Mouse (Mus musculus) heart, embryonic 11.5 days (tissue): ENCODE results near the gene Iffo2. TPM values are rescaled to one million over a fixed set of nuclear protein-coding genes. Genes with fewer than 3 reads are reported as not detected.

Source experiments
- ATAC-seq: fragments of 200-750 bp; cut with Nextera tagmentation; replicated peaks from 2 replicates; pipeline ENCODE4 v1.8.0; 2017; ENCODE audit warnings: moderate library complexity; ENCODE audit not compliant: insufficient number of reproducible peaks, low FRiP score, low TSS enrichment
- H3K27ac ChIP-seq: fragments of 300-500 bp; sonication (generic); 2 replicates; pipeline ENCODE4 v1.5.1; 2014; ENCODE audit warnings: mild to moderate bottlenecking, low read depth, low read length
- H3K27me3 ChIP-seq: fragments of 300-500 bp; sonication (generic); 2 replicates; pipeline ENCODE4 v1.6.1; 2014; ENCODE audit warnings: mild to moderate bottlenecking, low read length, mixed read lengths; ENCODE audit not compliant: control insufficient read depth, insufficient read depth
- H3K36me3 ChIP-seq: fragments of 300-500 bp; sonication (generic); 2 replicates; pipeline ENCODE4 v1.6.1; 2014; ENCODE audit warnings: mild to moderate bottlenecking, low read length, moderate library complexity, mixed read lengths; ENCODE audit not compliant: control insufficient read depth, insufficient read depth
- H3K4me1 ChIP-seq: fragments of 300-500 bp; sonication (generic); 2 replicates; pipeline ENCODE4 v1.6.1; 2014; ENCODE audit warnings: low read length; ENCODE audit not compliant: control insufficient read depth, insufficient read depth
- H3K4me2 ChIP-seq: fragments of 300-500 bp; sonication (generic); 2 replicates; pipeline ENCODE4 v1.6.1; 2014; ENCODE audit warnings: mild to moderate bottlenecking, moderate library complexity
- H3K4me3 ChIP-seq: fragments of 300-500 bp; sonication (generic); 2 replicates; pipeline ENCODE4 v1.5.1; 2014; ENCODE audit warnings: low read depth, low read length
- H3K9ac ChIP-seq: fragments of 300-500 bp; sonication (generic); 2 replicates; pipeline ENCODE4 v1.6.1; 2014; ENCODE audit warnings: mild to moderate bottlenecking, low read depth, low read length, moderate library complexity
- H3K9me3 ChIP-seq: fragments of 300-500 bp; sonication (generic); replicated peaks from 2 replicates; pipeline ENCODE4 v1.6.1; 2016; ENCODE audit warnings: low read length; ENCODE audit not compliant: control insufficient read depth
- WGBS: fragments of 180-500 bp; shearing (Covaris S2); extraction: QIAGEN DNeasy Blood & Tissue Kit; methylation state at CpG from one replicate; pipeline ENCODE4 v1.1.7; 2014; ENCODE audit not compliant: insufficient replicate concordance; 5-methylcytosine and 5-hydroxymethylcytosine counted together
- polyA plus RNA-seq: library from polyadenylated mRNA; unstranded; fragments of >200 nt; fragmentation: Nextera tagmentation; extraction: Ambion mirVana; gene quantifications from 2 replicates; pipeline ENCODE4 v1.2.1, GENCODE M21; 2014

Iffo2 gene
- polyA plus RNA-seq, 1 experiment from 2014 or later: 2.7 TPM

- Histone ChIP-seq H3K36me3 (no peaks in the 10 kb centered on the region), H3K4me1 (no peaks in the 10 kb centered on the region), H3K9me3 (no peaks in the 10 kb centered on the region), H3K4me2 (no peak overlapping the region), H3K9ac (no peak overlapping the region), H3K27me3 (no peaks in the 10 kb centered on the region), H3K4me3 (no peak overlapping the region), H3K27ac (no peak overlapping the region)
- ATAC-seq: no peak
- 80% methylated on average over 2 of the region's 2 CpGs for WGBS
These were observed 21.3 kb upstream of the Iffo2 start for GRCm38 (mm10) chr4:139509069-139509468.

DNA sequence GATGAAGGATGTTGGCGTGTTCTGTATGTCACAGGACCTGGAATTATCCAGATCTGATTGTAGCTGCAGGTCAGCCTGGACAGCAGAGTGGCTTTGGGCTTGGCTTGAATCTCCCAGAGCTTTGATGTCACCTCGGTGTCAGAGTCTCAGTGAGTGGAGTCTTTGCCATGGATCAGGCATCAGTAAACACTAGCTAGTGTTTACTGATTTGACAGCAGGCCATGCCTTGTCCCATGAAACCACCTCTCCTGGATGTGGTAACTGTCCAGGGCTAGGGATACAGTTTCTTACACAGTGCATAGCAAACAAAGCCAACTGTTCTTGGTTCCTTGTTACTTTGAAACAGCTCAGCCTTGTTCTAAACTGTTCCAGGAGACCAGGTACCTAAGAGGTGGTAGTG lies 18.8 kb upstream of the Iffo2 start:
- WGBS: 67% methylated on average over 2 of the region's 2 CpGs
- no peaks in the 10 kb centered on the region for H3K4me1 ChIP-seq
- H3K36me3 ChIP-seq: no peaks in the 10 kb centered on the region
- no peak overlapping the region for H3K4me2 ChIP-seq
- no peak overlapping the region for H3K9ac ChIP-seq
- ATAC-seq: no peak
- no peaks in the 10 kb centered on the region for H3K9me3 ChIP-seq
- H3K27ac ChIP-seq: no peak overlapping the region
- H3K4me3 ChIP-seq: no peak overlapping the region
- no peaks in the 10 kb centered on the region for H3K27me3 ChIP-seq

GRCm38 (mm10) chr4:139512985-139513384 lies 17.4 kb upstream of the Iffo2 start:
- Histone ChIP-seq H3K27ac (no peak overlapping the region), H3K4me1 (no peaks in the 10 kb centered on the region), H3K27me3 (no peaks in the 10 kb centered on the region), H3K9me3 (no peaks in the 10 kb centered on the region), H3K9ac (no peak overlapping the region), H3K36me3 (no peaks in the 10 kb centered on the region), H3K4me2 (no peak overlapping the region), H3K4me3 (no peak overlapping the region)
- WGBS: 70% methylated on average over 2 of the region's 2 CpGs
- no peak for ATAC-seq

DNA sequence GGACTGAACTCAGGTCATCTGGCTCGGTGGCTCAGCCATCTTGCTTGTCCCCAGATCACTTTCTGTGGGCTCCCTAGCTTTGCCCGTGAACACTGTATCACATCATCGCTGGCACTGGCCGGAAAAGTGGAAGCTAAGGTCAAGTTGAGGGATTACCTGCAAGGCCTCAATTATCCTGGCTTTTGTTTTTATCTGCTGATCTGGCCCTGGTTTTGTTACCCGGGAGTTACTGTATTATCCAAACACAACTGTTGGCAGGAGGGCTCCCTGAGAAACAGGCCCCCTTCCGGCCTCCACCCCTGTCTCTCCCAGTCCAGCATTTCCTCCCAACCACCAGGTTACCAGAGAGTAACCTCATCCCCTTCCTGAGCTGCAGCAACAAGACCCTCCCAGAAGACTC lies 11.1 kb upstream of the Iffo2 start:
- Histone ChIP-seq H3K4me1 (no peaks in the 10 kb centered on the region), H3K4me2 (no peak overlapping the region), H3K9ac (no peak overlapping the region), H3K9me3 (no peaks in the 10 kb centered on the region), H3K27ac (no peak overlapping the region), H3K27me3 (peaks cover 2% of the 10 kb centered on the region; the same call in 1 of the 2 replicates), H3K4me3 (no peak overlapping the region), H3K36me3 (no peaks in the 10 kb centered on the region)
- no peak for ATAC-seq
- 64% methylated on average over 6 of the region's 6 CpGs for WGBS

DNA sequence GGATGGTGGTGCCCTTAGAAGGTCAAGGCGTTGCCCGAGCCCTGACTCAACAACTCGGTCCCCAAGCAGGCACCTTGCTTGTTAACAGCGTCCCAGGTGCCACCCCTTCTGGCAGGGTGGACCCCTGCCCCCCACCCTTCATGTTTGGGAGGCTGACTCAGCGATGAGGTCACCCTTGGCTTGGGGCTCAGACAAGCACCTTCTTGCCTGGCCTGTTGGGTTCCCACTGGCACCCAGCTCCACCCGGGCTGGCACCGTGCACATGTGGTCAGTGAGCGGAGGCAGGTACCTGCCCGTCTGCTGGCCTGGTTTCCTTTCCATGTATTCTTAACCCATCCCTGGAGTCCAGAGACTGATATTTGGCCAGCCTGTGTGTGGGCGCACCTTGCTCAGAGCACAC lies 8.4 kb upstream of the Iffo2 start:
- H3K27me3 ChIP-seq: peaks cover 2% of the 10 kb centered on the region; the same call in 1 of the 2 replicates
- H3K9ac ChIP-seq: no peak overlapping the region
- no peak for ATAC-seq
- H3K36me3 ChIP-seq: no peaks in the 10 kb centered on the region
- no peak overlapping the region for H3K27ac ChIP-seq
- H3K4me1 ChIP-seq: no peaks in the 10 kb centered on the region
- H3K4me2 ChIP-seq: no peak overlapping the region
- WGBS: 84% methylated on average over 10 of the region's 10 CpGs
- no peak overlapping the region for H3K4me3 ChIP-seq
- no peaks in the 10 kb centered on the region for H3K9me3 ChIP-seq

- 77% methylated on average over 12 of the region's 12 CpGs for WGBS
- no peaks in the 10 kb centered on the region for H3K4me1 ChIP-seq
- no peak for ATAC-seq
- no peaks in the 10 kb centered on the region for H3K36me3 ChIP-seq
- no peaks in the 10 kb centered on the region for H3K9me3 ChIP-seq
- no peak overlapping the region for H3K4me3 ChIP-seq
- no peak overlapping the region for H3K4me2 ChIP-seq
- H3K27ac ChIP-seq: no peak overlapping the region
- H3K9ac ChIP-seq: no peak overlapping the region
- 0 out of 2 replicates have a peak, but pooled peaks cover 2% of the 10 kb centered on the region for H3K27me3 ChIP-seq
These were observed 3.9 kb upstream of the Iffo2 start for GRCm38 (mm10) chr4:139526475-139526874.

- H3K36me3 ChIP-seq: no peaks in the 10 kb centered on the region
- no peak for ATAC-seq
- H3K27ac ChIP-seq: no peak overlapping the region
- WGBS: 80% methylated on average over 10 of the region's 10 CpGs
- H3K9ac ChIP-seq: no peak overlapping the region
- H3K4me2 ChIP-seq: no peak overlapping the region
- H3K4me3 ChIP-seq: no peak overlapping the region
- H3K4me1 ChIP-seq: peaks cover 6% of the 10 kb centered on the region; the same call in 1 of the 2 replicates
- H3K9me3 ChIP-seq: no peaks in the 10 kb centered on the region
- H3K27me3 ChIP-seq: peaks cover 4% of the 10 kb centered on the region; the same call in 1 of the 2 replicates
These were observed 1.7 kb downstream of the Iffo2 start for GRCm38 (mm10) chr4:139532081-139532480.

DNA sequence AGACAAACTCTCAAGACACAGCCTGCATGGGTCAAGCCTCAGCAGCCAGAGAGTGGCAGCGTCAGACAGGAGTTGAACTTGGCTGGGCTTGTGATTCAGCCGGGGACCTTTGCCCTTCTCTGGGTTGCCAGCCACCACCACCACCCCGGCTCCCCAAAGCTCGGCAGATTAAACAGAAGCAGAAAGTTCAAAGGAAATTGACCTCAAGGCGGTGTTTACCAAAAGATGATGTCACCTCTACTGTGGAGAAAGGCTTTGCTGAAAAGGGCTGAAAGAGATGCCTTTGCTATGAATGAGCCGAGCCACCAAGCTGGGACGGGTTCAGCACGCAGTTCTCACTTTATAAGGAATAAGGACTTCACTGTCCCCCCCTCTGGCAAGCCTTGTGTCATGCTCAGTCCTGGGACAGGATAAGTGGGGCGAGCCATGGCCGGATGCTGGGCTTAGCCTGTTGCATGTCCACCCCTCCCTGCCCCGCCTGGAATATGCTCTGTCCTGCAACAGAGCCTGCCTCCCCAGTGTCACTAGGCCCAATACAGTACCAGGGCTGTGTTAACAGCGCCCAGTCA lies 4.9 kb downstream of the Iffo2 start:
- peak; percentile 31; the same call in 1 of the 2 replicates for ATAC-seq
- H3K36me3 ChIP-seq: no peaks in the 10 kb centered on the region
- peaks cover 4% of the 10 kb centered on the region; the same call in 1 of the 2 replicates for H3K27me3 ChIP-seq
- no peak overlapping the region for H3K4me2 ChIP-seq
- 32% methylated on average over 12 of the region's 12 CpGs for WGBS
- H3K27ac ChIP-seq: peak overlapping the region; percentile 70
- H3K4me3 ChIP-seq: no peak overlapping the region
- H3K9ac ChIP-seq: no peak overlapping the region
- peaks cover 6% of the 10 kb centered on the region; the same call in 1 of the 2 replicates for H3K4me1 ChIP-seq
- no peaks in the 10 kb centered on the region for H3K9me3 ChIP-seq

DNA sequence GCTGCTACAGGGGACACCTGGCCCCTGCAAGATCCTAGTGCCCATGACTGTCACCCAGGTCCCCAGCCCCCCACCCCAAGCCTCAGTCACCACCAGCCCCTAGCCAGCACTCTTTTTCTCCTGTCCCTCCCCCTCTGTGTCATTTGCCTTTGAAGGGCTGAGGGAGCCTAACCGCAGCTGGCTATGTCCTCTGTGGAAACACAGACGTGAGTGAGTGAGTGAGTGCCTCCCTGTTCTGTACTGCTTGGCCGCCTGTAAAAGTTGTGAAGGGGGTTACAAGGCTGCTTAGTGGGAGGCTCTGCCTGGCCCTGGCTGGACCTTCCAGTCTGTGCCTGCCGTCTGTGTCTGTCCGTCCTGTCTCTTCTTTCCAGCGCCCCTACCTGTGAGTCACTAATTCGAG lies 5.4 kb downstream of the Iffo2 start:
- Histone ChIP-seq H3K27me3 (peaks cover 4% of the 10 kb centered on the region; the same call in 1 of the 2 replicates), H3K9me3 (no peaks in the 10 kb centered on the region), H3K36me3 (no peaks in the 10 kb centered on the region), H3K4me2 (no peak overlapping the region), H3K4me3 (no peak overlapping the region), H3K9ac (no peak overlapping the region), H3K4me1 (peaks cover 6% of the 10 kb centered on the region; the same call in 1 of the 2 replicates), H3K27ac (peak overlapping the region; percentile 70)
- 49% methylated on average over 7 of the region's 7 CpGs for WGBS
- no peak for ATAC-seq
